Mouse (Mus musculus): Measurements from ENCODE around the gene Tlx2.
A peak's percentile ranks its signal among the peaks of the same experiment; 100 is the strongest.

Gene Tlx2

DNA sequence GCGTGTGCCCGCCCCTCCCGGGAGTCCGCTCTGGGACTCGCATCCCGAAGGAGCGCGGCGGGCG is at the start of gene Tlx2:
Tlx2 (minus strand) TSS at position 47 of the 64 bp plus-strand sequence.
- DNase-seq (ENCODE audit: low spot score in 2 of 2) = no peak

DNA sequence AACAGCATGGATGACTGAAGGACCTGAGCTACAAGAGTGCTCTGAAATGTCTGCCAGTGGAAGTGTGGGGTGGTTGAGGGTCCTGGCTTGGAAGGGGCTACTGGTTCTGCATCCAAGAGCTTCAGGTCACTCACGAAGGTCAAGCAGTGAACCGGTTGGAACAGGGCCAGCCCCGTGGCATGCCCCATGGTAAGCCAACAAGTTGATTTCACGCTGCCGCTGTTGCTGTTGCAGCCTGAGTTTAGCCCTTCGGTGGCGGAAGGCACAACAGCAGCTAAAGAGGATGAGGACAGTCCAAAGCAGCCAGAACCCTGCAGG is 49.6 kb upstream of the Tlx2 start:
- DNase-seq (ENCODE audit: low spot score in 2 of 2) = no peak

DNA sequence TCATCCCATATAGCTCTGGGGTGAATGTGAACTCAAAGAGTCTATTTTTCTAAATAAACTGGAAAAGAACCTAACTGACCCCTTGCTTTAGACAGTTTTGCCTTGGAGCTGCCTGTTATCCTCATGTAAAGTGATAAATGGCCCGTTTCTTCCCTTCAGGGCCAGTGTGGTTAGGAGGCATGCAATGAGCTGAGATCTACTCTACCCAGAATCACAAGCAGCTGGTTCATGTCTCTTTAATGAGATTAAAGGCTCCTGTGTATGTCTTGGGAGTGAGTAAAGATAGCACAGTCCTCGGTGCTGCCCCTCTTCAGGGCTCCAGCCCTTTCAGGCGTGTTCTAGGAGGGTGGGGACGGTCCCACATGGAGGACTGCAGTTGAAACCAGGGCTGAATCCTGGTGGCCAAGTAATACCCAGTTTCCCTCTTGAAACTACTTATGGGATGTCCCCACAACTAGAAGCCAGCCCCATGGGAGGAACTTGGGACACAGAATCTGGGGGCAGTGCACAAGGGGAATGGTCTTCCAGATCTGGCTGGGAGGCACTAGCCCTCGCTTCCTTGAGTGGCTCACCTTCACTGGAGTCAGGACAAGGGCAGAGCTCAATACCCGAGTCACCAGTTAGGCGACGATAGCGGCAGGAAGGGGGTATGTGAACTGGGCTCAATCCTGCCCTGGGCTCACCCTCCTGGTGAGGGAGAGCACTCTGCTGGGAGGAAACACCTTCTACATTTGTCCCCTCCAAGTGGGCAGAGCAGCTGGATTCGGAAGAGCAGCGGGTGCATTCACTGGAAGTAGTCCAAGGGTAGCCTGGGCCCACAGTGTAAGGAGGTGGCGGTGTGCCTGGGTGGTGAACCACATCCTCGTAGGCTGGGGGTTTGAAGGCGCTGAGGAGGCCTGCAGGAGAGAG is 49.0 kb upstream of the Tlx2 start:
- DNase-seq (ENCODE audit: low spot score in 2 of 2) = no peak

DNA sequence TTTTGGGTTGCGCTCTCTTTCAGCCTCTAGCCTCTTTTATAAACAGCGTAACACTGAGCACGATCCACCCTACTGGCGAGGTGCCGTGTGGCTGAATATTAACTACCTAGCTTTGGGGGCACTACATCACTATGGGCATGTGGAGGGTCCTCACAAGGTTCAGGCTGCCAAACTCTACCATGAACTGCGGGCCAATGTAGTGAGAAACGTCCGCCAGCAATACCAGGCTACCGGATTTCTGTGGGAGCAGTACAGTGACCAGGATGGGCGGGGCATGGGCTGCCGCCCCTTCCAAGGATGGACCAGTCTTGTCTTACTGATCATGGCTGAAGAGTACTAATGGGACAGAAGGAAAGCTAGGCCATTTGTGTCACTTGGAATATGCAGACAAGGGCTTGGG is 48.3 kb upstream of the Tlx2 start:
- DNase-seq (ENCODE audit: low spot score in 2 of 2) = no peak

DNA sequence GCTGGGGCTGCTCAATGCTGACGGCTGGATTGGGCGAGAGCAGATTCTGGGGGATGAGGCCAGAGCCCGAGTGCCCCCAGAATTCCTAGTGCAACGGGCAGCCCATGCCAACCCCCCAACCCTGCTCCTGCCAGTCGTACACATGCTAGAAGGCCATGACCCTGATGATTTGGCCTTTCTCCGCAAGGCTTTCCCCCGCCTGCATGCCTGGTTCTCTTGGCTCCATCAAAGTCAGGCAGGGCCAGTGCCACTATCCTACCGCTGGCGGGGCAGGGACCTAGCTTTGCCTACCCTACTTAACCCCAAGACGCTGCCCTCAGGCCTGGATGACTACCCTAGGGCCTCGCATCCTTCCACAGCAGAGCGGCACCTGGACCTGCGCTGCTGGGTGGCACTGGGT is 47.5 kb upstream of the Tlx2 start:
- DNase-seq (ENCODE audit: low spot score in 2 of 2) = no peak

DNA sequence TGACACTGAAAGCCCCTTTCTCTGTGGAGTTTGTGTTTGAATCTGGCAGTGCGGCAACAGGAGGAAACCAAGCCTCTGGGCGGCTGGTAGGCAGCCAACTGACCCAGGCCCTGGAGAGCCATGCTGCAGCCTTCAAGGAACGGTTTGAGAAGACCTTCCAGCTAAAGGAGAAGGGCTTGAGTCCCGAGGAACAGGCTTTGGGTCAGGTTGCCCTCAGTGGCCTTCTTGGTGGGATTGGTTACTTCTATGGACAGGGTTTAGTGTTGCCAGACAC is 47.0 kb upstream of the Tlx2 start:
- DNase-seq (ENCODE audit: low spot score in 2 of 2) = no peak

DNA sequence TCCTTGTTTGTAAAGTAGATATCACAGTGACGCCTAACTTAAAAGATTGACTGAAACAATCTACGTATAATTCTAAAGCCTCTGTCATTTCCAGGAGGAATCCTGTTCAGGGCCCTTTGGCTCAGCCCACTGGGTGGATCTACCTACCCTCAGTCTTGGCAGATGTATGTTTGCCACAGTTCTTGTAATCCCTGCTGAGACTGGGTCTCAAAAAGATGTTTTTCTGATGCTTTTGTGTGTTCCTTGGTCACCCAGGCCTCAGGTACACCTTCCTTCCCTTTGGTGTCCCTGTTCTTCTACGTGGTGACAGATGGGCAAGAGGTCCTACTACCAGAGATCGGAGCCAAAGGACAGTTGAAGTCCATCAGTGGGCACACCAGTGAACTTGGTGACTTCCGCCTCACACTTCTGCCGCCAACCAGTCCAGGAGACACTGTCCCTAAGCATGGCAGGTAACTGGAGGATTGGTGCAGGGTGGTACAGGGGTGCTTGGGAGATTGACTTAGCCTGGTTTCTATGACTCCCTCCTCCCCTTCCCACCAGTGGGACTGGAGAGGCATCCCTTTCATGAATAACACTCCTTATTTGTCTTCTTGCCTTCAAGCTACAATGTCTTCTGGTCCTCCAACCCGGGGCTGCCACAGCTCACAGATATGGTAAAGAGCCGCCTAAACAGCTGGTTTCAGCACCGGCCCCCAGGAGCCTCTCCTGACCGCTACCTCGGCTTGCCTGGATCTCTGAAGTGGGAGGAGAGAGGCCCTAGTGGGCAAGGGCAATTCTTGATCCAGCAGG is 46.5 kb upstream of the Tlx2 start:
- no peak for DNase-seq (ENCODE audit: low spot score in 2 of 2)

DNA sequence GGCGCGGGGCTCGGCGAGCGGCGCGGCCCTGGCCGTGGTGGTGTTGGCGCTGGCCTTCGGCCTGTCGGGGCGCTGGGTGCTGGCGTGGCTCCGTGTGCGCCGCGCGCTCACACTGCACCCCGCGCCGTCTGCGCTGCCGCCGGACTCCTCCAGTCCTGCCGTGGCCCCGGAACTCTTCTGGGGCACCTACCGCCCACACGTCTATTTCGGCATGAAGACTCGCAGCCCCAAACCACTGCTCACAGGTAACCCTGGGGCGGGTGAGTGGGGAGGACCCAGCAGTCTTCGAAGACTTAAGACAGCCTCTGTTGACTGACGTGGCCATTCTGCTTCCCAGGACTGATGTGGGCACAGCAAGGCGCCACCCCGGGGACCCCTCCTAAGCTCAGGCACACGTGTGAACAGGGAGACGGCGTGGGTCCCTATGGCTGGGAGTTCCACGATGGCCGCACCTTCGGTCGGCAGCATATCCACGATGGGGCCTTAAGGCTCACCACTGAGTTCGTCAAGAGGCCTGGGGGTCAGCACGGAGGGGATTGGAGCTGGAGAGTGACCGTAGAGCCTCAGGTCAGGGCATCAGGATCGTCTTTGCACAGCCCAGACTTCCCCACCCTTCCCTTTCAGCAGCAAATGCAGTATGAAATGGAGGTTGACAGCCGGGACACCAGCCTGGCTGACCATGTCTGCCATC is 45.7 kb upstream of the Tlx2 start:
- DNase-seq (ENCODE audit: low spot score in 2 of 2) = no peak

DNA sequence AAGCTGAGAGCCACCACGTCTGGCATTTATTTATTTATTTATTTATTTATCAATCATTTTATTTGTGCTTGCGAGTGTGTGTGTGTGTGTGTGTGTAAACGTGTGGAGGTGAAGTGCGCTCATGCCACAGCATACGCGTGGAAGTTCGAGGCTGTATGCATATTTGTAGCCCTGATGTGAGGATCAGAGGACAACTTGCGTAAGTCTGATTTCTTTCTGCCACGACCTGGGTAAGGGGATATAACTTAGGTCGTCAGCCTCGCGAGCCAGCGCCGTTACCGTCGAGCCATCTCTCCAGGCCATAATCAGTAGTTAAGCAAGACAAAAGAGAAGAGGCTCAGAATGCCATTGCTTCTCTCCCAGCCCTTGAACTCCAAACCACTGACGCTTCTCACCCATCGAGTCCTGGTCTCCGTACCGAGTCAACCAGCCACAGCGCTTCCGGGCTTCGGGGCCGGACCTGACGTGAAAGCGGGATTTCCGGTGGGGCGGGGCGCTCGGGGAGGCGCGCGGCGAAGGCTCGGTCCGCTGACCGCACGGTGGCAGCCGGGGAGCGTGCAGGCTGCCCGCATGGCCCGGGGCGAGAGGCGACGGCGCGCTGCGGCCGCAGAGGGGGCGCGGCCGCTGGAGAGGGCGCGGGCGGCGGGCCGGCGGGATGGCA is 45.0 kb upstream of the Tlx2 start, which contains the start of gene Mogs:
Mogs (plus strand) TSS at position 486 of the 661 bp plus-strand sequence.
- DNase-seq (ENCODE audit: low spot score in 2 of 2) = peak; percentile 91

DNA sequence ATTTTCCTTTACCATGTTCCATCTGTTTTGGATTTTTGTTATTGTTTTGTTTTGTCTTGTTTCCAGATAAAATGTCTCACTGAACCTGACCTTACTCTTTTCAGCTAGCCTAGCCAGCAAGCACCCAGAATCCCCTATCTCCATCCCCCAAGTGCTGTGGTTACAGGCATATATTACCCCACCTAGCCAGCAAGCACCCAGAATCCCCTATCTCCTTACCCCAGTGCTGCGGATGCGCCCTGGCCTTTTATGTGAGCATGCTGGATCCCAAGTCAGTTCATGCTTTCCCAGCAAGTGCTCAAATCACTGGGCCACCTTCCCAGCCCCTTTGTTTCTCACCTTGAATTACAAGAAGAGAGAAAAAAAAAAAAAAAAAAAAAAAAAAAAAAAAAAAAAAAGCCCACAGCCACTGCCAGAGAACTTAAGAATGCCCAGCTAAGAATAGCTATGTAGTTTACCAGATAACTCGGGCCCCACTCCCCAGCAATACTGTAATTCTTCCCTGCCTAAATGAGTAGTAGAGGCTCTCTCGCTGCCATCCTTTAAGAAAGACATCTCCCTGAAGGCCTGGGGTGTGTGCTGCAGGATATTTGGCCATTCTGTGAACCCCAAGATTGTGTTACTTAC is 41.5 kb upstream of the Tlx2 start:
- DNase-seq (ENCODE audit: low spot score in 2 of 2) = no peak

DNA sequence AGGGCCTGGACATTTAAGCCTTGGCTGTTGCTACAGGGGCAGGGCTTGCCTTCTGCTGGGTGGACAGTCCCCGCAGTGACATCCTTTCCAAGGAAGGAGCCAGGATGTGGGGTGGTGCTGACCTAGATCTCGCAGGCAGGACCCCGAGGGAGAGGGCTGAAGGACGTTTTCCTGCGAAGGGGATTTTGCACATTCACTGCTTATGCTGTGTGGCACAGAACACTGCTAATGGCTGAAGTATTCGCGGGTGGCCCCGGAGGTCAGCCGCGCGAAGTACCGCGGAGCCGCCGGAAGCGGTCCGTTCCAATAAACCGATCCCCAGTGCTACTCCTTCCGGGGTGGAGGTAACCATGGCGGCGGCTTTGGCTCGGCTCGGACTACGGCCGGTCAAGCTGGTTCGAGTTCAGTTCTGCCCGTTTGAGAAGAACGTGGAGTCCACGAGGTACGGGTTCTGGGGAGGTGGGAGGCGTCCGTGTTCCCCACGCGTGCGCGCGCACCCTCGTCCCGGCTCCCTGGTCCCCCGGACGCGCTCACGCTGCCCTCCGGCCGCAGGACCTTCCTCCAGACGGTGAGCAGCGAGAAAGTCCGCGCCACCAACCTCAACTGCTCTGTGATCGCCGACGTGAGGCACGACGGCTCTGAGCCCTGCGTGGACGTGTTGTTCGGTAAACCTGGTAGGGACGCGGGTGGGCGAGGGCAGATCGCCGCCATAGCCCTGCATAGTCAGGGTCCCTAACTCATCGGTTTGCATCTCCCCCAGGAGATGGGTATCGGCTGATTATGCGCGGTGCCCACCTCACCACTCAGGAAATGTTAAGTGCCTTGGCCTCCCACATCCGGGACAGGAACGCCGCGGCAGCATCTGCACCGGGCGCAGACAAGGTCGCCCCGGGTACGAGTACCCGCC is 38.9 kb upstream of the Tlx2 start, which contains the start of gene Mrpl53:
Mrpl53 (plus strand) TSS at position 279 of the 907 bp plus-strand sequence.
- peak; percentile 82 to 83 for DNase-seq (ENCODE audit: low spot score in 2 of 2)

DNA sequence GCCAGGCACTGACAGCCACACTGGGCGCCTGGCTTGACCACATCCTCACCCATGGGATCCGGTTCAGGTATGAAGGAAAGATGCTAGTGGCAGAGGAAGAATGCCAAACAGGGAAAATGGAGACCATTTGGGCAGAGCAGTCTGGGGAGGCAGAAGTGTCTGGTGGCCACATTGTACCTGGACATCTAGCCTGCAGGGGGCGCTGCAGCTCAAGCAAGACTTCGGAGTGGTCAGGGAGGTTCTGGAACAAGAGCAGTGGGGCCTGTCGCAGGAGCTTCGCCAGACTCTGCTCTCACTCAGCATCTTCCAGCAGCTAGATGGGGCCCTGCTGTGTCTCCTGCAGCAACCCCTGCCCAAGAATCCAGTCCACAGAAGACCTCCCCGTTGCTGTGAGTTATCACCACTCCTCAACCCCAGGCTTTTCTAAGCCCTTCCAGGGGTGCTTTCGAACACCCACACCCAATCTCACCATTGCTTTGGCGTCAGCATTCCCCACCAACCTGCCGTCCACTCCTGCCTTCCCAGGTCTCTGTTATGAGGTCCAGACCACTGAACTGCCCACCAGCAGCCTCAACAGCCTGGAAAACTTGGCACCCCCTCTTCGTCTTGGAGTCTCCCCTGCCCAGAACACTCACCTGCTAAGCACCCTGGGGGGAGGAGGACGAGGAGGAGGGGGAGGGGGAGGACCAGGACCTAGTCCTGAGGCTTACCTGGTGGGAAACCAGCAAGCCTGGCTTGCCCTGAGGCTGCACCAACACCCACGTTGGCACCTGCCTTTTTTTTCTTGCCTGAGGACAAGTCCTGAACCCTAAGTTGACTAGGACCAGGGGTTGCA is 37.7 kb upstream of the Tlx2 start:
- DNase-seq (ENCODE audit: low spot score in 2 of 2) = peak; percentile 69 to 73

DNA sequence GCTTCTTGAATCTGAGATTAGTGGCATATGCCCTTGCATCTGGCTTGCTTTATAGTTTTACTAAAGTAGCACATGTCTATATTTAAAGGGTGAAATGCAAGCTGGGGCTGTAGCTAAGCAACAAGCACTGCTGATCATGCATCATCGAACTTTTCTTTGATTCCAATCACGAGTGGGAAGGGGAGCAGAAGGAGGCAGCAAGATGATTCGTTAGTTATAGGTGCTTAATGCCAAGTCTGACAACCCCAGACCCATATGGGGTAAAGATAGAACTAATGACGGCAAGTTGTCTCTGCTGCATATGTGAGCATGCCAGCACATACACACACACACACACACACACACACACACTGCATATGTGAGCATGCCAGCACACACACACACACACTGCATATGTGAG is 34.1 kb upstream of the Tlx2 start:
- DNase-seq (ENCODE audit: low spot score in 2 of 2) = no peak

DNA sequence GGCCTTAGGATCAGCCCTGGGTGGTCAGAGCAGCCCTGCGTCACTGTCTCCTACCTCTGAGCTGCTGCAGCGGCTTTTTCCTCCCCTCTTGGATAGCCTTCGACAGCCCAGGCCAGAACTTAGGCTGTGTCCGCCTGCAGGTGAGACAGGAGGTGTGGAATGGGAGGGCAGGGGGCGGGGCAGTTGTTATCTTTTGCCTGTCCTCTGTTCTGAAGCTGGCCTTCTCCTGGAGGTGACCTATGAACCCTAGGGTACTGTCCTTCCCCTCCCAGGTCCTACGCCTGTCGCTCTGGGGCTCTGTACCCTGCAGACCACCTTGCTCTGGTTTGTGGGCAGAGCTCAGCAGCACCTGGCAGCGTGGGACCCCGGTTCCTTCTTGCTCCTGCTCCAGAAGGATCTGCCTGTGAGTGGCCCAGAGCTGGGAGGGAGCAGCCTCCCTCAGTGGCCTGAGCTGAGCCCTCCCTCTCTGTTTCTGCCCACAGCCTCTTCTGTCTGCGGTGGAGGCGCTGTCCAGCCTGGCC is 33.1 kb upstream of the Tlx2 start:
- no peak for DNase-seq (ENCODE audit: low spot score in 2 of 2)

DNA sequence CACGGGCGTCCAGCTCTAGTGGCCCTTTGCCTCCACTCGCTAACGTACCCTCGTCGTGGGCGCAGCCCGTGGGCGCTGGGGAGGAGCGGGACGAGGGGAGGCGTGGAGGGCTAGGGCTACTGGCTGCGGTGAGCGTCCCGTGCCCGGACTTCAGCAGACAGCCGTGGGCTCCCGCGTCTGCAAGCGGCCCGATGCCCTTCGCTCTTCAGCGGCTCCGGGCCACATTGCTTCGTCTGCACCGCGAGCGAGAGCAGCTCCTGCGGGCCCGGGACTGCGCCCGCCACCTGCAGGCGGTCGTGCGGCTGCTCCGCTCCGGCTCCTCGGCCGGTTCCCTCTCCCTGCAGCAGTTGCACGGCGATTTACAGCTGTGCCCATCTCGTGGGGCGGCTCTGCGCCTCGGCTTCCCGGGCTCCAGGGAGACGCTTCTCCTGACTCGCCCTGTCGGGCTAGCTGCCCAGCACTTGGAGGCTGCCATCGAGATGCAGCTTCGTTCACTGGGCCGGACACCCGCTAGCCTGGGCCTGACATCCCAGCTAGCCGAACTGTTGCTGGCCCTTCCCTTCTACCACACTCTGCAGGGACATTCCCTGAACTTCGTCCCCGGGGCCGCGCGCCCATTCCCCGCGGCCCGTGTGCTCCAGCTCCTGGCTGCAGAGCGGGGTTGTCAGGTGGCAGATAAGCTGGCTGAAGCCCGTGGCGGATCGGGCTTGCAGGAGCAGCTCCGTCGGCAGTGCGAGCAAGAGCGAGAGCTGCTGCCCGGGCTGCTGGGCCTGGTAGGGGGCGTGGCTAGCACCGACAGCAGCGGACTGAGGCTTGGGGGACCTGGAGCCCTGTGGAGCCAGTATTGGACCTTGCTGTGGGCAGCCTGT is 31.8 kb upstream of the Tlx2 start:
- DNase-seq (ENCODE audit: low spot score in 2 of 2) = no peak

DNA sequence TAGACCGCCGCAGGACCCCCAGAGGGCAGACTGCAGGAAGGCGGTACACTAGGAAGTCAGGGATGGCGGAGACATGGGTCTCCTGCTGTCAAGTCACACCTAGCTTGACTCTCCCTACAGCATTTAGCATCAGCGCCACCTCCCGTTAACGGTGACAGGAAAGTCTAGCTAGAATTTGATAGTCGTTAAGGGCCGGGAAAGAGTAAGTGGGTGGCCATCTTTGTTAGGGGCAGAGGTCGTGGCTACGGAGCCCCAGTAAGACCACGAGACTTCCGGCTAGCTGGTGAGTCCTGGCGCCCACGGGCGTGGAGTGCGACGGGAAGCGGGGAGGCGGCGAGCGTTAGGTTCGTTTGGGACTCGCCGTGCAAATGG is 31.2 kb upstream of the Tlx2 start, which contains the start of the genes Ccdc142 and Gm42688:
Ccdc142 (plus strand) TSS at position 286 of the 372 bp plus-strand sequence.
Gm42688 (plus strand) TSS at position 302 of the 372 bp plus-strand sequence.
- DNase-seq (ENCODE audit: low spot score in 2 of 2) = peak; percentile 83 to 91

DNA sequence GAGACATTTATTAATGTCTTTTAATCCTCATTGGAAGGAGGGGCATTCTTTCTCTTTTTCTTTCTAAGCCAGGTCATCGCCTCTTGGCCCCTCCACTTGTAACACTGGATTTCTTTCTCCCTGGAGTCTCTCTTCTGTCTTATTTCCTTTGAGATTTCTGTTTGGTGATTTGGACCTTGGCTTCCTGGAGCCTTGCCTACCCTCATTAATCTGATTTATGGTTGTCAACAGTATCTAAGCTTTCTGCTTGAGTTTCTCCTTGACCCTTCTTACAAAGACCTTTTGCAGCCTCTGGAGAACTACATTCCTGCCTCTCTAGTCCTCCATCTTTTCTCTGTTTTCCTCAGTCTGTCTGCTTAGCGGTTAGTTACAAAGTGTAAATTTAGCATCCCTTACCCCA is 28.3 kb upstream of the Tlx2 start:
- no peak for DNase-seq (ENCODE audit: low spot score in 2 of 2)

DNA sequence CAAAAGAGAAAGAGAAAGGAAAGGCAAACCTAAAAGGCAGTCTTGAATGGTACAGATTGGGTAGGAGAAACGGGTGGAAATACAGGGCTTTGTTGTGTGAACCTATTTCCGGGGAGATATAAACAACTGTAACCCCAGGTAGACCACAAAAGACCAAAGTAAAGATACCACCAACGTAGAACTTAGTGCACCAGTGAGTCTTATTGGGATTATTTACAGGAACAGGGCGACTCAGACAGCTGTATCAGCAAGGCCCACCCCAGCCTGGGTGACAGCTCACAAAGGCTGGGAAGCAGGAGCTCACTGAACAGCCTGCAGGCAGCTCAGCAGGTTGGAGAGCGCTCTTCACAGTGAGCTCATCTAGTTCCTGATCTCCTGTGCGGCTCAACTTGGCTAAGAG is 25.9 kb upstream of the Tlx2 start:
- no peak for DNase-seq (ENCODE audit: low spot score in 2 of 2)
